In the genomic region with DNA sequence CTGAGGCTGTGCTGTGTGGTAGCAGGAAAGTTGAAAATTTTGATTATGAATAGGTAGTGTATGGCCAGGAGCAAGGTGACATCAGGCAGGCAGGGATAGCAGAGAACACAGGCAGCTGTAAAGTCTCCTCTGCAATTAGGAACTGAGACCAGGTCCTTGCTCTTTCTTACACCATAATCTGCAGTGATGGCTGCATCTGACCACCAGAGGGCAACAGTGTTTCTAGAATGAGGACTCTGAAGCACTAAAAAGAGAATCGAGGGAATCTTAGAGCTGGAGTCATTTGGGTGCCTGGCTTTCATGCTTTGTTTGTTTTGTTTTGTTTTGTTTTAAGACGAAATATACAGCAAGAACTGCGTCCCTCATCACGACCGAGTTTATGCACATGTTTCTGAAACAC, we compare ENCODE assay signal across 8 mouse cellular contexts. TPM values are rescaled to one million over a fixed set of nuclear protein-coding genes. Genes with fewer than 3 reads are reported as not detected.
DNase-seq lines count a peak whose midpoint lies in the region; ATAC-seq and TF ChIP-seq lines count a peak whose summit lies in the region.

No protein-coding gene starts in this region.

- no peaks in the 10 kb centered on the region for H3K36me3 ChIP-seq in embryonic facial prominence, embryonic 10.5 days (replicated peaks)
- no peaks in the 10 kb centered on the region for H3K36me3 ChIP-seq in heart, postnatal 0 days (replicated peaks; ENCODE audit: control insufficient read depth, insufficient read depth, low read length)

- TF ChIP-seq CTCF in heart, postnatal 0 days (IDR thresholded peaks at IDR 0.05; ENCODE audit: low read depth) = peak; percentile 94

- no peak overlapping the region for H3K4me2 ChIP-seq in heart, postnatal 0 days (ENCODE audit: low read depth, low read length)

- H3K27ac ChIP-seq in embryonic facial prominence, embryonic 10.5 days (replicated peaks) = no peak overlapping the region
- H3K27ac ChIP-seq in heart, postnatal 0 days (ENCODE audit: low read depth) = no peak overlapping the region

- 4% methylated on average over 5 of the region's 5 CpGs for WGBS in embryonic facial prominence, embryonic 10.5 days
- under 1% methylated on average over 5 of the region's 5 CpGs for WGBS in heart, postnatal 0 days

- peak; percentile 47 for ATAC-seq in CD4-positive, CD25-positive, alpha-beta regulatory T cell, adult 4 months
- peak; percentile 47; the same call in 1 of the 2 replicates for ATAC-seq in heart, postnatal 0 days (ENCODE audit: insufficient read depth, low read depth)

- DNase-seq in adrenal gland, postnatal 10 days = peak; percentile 84
- peak; percentile 74 for DNase-seq in embryonic facial prominence, embryonic 10.5 days (ENCODE audit: low spot score)
- peak; percentile 72 for DNase-seq in heart, postnatal 0 days (ENCODE audit: low spot score)
- DNase-seq in layer of hippocampus, adult 18-20 months (ENCODE audit: low spot score in 2 of 2) = peak; percentile 46 to 92
- DNase-seq in lung, postnatal 10 days = peak; percentile 84
- DNase-seq in retina, adult 2 months (ENCODE audit: low read depth, low spot score) = peak; percentile 58
- DNase-seq in thymus, postnatal 4 days = peak; percentile 71

- H3K4me3 ChIP-seq in embryonic facial prominence, embryonic 10.5 days = no peak overlapping the region
- no peak overlapping the region for H3K4me3 ChIP-seq in heart, postnatal 0 days (ENCODE audit: low read depth, low read length)

- peaks cover 11% of the 10 kb centered on the region for H3K4me1 ChIP-seq in embryonic facial prominence, embryonic 10.5 days
- H3K4me1 ChIP-seq in heart, postnatal 0 days (ENCODE audit: control insufficient read depth, insufficient read depth) = 0 out of 2 replicates have a peak, but pooled peaks cover 5% of the 10 kb centered on the region

- H3K27me3 ChIP-seq in embryonic facial prominence, embryonic 10.5 days (replicated peaks; ENCODE audit: low read depth, poor library complexity, severe bottlenecking) = peaks cover 43% of the 10 kb centered on the region
- H3K27me3 ChIP-seq in heart, postnatal 0 days (ENCODE audit: control insufficient read depth, insufficient read depth, low read length) = peaks cover 13% of the 10 kb centered on the region; the same call in 1 of the 2 replicates

- no peak for TF ChIP-seq EP300 in heart, postnatal 0 days (IDR thresholded peaks at IDR 0.05; ENCODE audit: low read depth)

- H3K9ac ChIP-seq in heart, postnatal 0 days (replicated peaks; ENCODE audit: low read depth, low read length) = no peak overlapping the region

- no peaks in the 10 kb centered on the region for H3K9me3 ChIP-seq in embryonic facial prominence, embryonic 10.5 days
- H3K9me3 ChIP-seq in heart, postnatal 0 days (replicated peaks; ENCODE audit: control insufficient read depth, low read length) = no peaks in the 10 kb centered on the region

RNA-seq across cellular contexts. Expression of a gene that starts 2.5 kb away (rescaled TPM):
- polyA plus RNA-seq in CD4-positive, CD25-positive, alpha-beta regulatory T cell, adult 4 months (2017; shearing (Covaris generic)) = not detected
- 1 to 10 TPM; 1.7 to 1.8 TPM for total RNA-seq in adrenal gland, postnatal 10 days (2021)
- polyA plus RNA-seq in embryonic facial prominence, embryonic 10.5 days (2016; fragmentation: Nextera tagmentation; extraction: Ambion mirVana) = 2.0 and 4.3 TPM in 2 replicates
- 3.6 and 4.0 TPM in 2 replicates for total RNA-seq in heart, postnatal 0 days (2014; rRNA removed; ENCODE audit: low replicate concordance)
- 1.1 and 1.3 TPM in 2 replicates for polyA plus RNA-seq in heart, postnatal 0 days (2015; fragmentation: Nextera tagmentation; extraction: Ambion mirVana)
- total RNA-seq in layer of hippocampus, adult 18-20 months (2021) = 1 to 10 TPM; 1.2 to 1.3 TPM

RNA-seq across cellular contexts. Expression of a gene that starts 49.1 kb away (rescaled TPM):
- 10 to 100 TPM; 63.5 to 64.4 TPM for polyA plus RNA-seq in CD4-positive, CD25-positive, alpha-beta regulatory T cell, adult 4 months (2017; shearing (Covaris generic))
- total RNA-seq in adrenal gland, postnatal 10 days (2021) = 10 to 100 TPM; 17.6 to 21.9 TPM
- 57.8 and 62.9 TPM in 2 replicates for polyA plus RNA-seq in embryonic facial prominence, embryonic 10.5 days (2016; fragmentation: Nextera tagmentation; extraction: Ambion mirVana)
- total RNA-seq in heart, postnatal 0 days (2014; rRNA removed; ENCODE audit: low replicate concordance) = 10.2 and 22.5 TPM in 2 replicates
- 44.1 and 47.2 TPM in 2 replicates for polyA plus RNA-seq in heart, postnatal 0 days (2015; fragmentation: Nextera tagmentation; extraction: Ambion mirVana)
- 10 to 100 TPM; 45.4 to 49.6 TPM for total RNA-seq in layer of hippocampus, adult 18-20 months (2021)
